Mouse (Mus musculus): Measurements from ENCODE around the gene Limd1. TPM values are rescaled to one million over a fixed set of nuclear protein-coding genes. Genes with fewer than 3 reads are reported as not detected.

Gene Limd1
- total and polyA plus RNA-seq, 3 experiments, result 14.0 to 30.3 (median 22.8) TPM

GRCm38 (mm10) chr9:123486635-123487034 lies 8.1 kb downstream of the Limd1 start:
- Histone ChIP-seq H3K9me3 (replicated peaks) (no peaks in the 10 kb centered on the region), H3K27me3 (ENCODE audit: insufficient read depth, low read length) (no peaks in the 10 kb centered on the region), H3K4me1 (ENCODE audit: insufficient read depth, low read depth, low read length) (peaks cover 72% of the 10 kb centered on the region), H3K36me3 (replicated peaks) (peaks cover 91% of the 10 kb centered on the region), H3K4me3 (ENCODE audit: low read depth, low read length) (no peak overlapping the region)
- no peak for TF ChIP-seq GATA1 (IDR thresholded peaks at IDR 0.05; ENCODE audit: borderline replicate concordance, low read length)
- TF ChIP-seq GATA2 (IDR thresholded peaks at IDR 0.05; ENCODE audit: borderline replicate concordance, low read depth, low read length), result no peak
- no peak for TF ChIP-seq TAL1 (conservative IDR thresholded peaks at IDR 0.05; ENCODE audit: low read depth, low read length)
- TF ChIP-seq CTCF (IDR thresholded peaks at IDR 0.05; ENCODE audit: low read depth, low read length), result no peak
- DNase-seq (ENCODE audit: low spot score) (no peak), ATAC-seq (ENCODE audit: extremely low read depth, insufficient number of reproducible peaks, low FRiP score, poor library complexity, severe bottlenecking) (peak; percentile 47; the same call in 1 of the 2 replicates)

- TF ChIP-seq TAL1 (conservative IDR thresholded peaks at IDR 0.05; ENCODE audit: low read depth, low read length) (no peak), GATA1 (IDR thresholded peaks at IDR 0.05; ENCODE audit: borderline replicate concordance, low read length) (no peak), CTCF (IDR thresholded peaks at IDR 0.05; ENCODE audit: low read depth, low read length) (no peak), GATA2 (IDR thresholded peaks at IDR 0.05; ENCODE audit: borderline replicate concordance, low read depth, low read length) (no peak), POLR2AphosphoS5 (IDR thresholded peaks at IDR 0.05; ENCODE audit: insufficient replicate concordance, low read depth, low read length) (no peak)
- H3K4me3 ChIP-seq (ENCODE audit: low read depth, low read length), result no peak overlapping the region
- no peaks in the 10 kb centered on the region for H3K27me3 ChIP-seq (ENCODE audit: insufficient read depth, low read length)
- H3K4me1 ChIP-seq (ENCODE audit: insufficient read depth, low read depth, low read length), result peaks cover 61% of the 10 kb centered on the region
- no peaks in the 10 kb centered on the region for H3K9me3 ChIP-seq (replicated peaks)
- no peak for DNase-seq (ENCODE audit: low spot score)
- no peak for ATAC-seq (ENCODE audit: extremely low read depth, insufficient number of reproducible peaks, low FRiP score, poor library complexity, severe bottlenecking)
- peaks cover 86% of the 10 kb centered on the region for H3K36me3 ChIP-seq (replicated peaks)
These were observed 10.6 kb downstream of the Limd1 start for GRCm38 (mm10) chr9:123489073-123489472.

GRCm38 (mm10) chr9:123489727-123490343 lies 11.3 kb downstream of the Limd1 start:
- peaks cover 82% of the 10 kb centered on the region for H3K36me3 ChIP-seq (replicated peaks)
- TF ChIP-seq POLR2AphosphoS5 (IDR thresholded peaks at IDR 0.05; ENCODE audit: insufficient replicate concordance, low read depth, low read length) (no peak), GATA2 (IDR thresholded peaks at IDR 0.05; ENCODE audit: borderline replicate concordance, low read depth, low read length) (no peak), CTCF (IDR thresholded peaks at IDR 0.05; ENCODE audit: low read depth, low read length) (no peak), TAL1 (conservative IDR thresholded peaks at IDR 0.05; ENCODE audit: low read depth, low read length) (no peak), GATA1 (IDR thresholded peaks at IDR 0.05; ENCODE audit: borderline replicate concordance, low read length) (no peak)
- H3K27me3 ChIP-seq (ENCODE audit: insufficient read depth, low read length), result no peaks in the 10 kb centered on the region
- no peak overlapping the region for H3K4me3 ChIP-seq (ENCODE audit: low read depth, low read length)
- no peak for ATAC-seq (ENCODE audit: extremely low read depth, insufficient number of reproducible peaks, low FRiP score, poor library complexity, severe bottlenecking)
- no peaks in the 10 kb centered on the region for H3K9me3 ChIP-seq (replicated peaks)
- peaks cover 55% of the 10 kb centered on the region for H3K4me1 ChIP-seq (ENCODE audit: insufficient read depth, low read depth, low read length)
- no peak for DNase-seq (ENCODE audit: low spot score)

- H3K36me3 ChIP-seq (replicated peaks), result peaks cover 80% of the 10 kb centered on the region
These were observed 12.4 kb downstream of the Limd1 start for GRCm38 (mm10) chr9:123490930-123491329.

GRCm38 (mm10) chr9:123491917-123492585 lies 13.5 kb downstream of the Limd1 start:
- peaks cover 35% of the 10 kb centered on the region for H3K4me1 ChIP-seq (ENCODE audit: insufficient read depth, low read depth, low read length)

More at GRCm38 (mm10) chr9:123490930-123491329, 12.4 kb downstream of the Limd1 start:
- no peak overlapping the region for H3K4me3 ChIP-seq (ENCODE audit: low read depth, low read length)
- no peak for TF ChIP-seq GATA2 (IDR thresholded peaks at IDR 0.05; ENCODE audit: borderline replicate concordance, low read depth, low read length)
- no peak for TF ChIP-seq TAL1 (conservative IDR thresholded peaks at IDR 0.05; ENCODE audit: low read depth, low read length)
- no peak for TF ChIP-seq POLR2AphosphoS5 (IDR thresholded peaks at IDR 0.05; ENCODE audit: insufficient replicate concordance, low read depth, low read length)
- no peak for TF ChIP-seq GATA1 (IDR thresholded peaks at IDR 0.05; ENCODE audit: borderline replicate concordance, low read length)
- no peak for TF ChIP-seq CTCF (IDR thresholded peaks at IDR 0.05; ENCODE audit: low read depth, low read length)
- H3K27me3 ChIP-seq (ENCODE audit: insufficient read depth, low read length), result no peaks in the 10 kb centered on the region
- H3K4me1 ChIP-seq (ENCODE audit: insufficient read depth, low read depth, low read length), result peaks cover 46% of the 10 kb centered on the region
- H3K9me3 ChIP-seq (replicated peaks), result no peaks in the 10 kb centered on the region
- DNase-seq (ENCODE audit: low spot score), result no peak
- no peak for ATAC-seq (ENCODE audit: extremely low read depth, insufficient number of reproducible peaks, low FRiP score, poor library complexity, severe bottlenecking)

GRCm38 (mm10) chr9:123496665-123497064 lies 18.2 kb downstream of the Limd1 start:
- peaks cover 71% of the 10 kb centered on the region for H3K36me3 ChIP-seq (replicated peaks)
- H3K4me3 ChIP-seq (ENCODE audit: low read depth, low read length), result no peak overlapping the region
- H3K4me1 ChIP-seq (ENCODE audit: insufficient read depth, low read depth, low read length), result peaks cover 15% of the 10 kb centered on the region
- ATAC-seq (ENCODE audit: extremely low read depth, insufficient number of reproducible peaks, low FRiP score, poor library complexity, severe bottlenecking) (no peak), DNase-seq (ENCODE audit: low spot score) (no peak)
- no peaks in the 10 kb centered on the region for H3K9me3 ChIP-seq (replicated peaks)
- no peak for TF ChIP-seq CTCF (IDR thresholded peaks at IDR 0.05; ENCODE audit: low read depth, low read length)
- TF ChIP-seq POLR2AphosphoS5 (IDR thresholded peaks at IDR 0.05; ENCODE audit: insufficient replicate concordance, low read depth, low read length), result no peak
- TF ChIP-seq GATA2 (IDR thresholded peaks at IDR 0.05; ENCODE audit: borderline replicate concordance, low read depth, low read length), result no peak
- TF ChIP-seq GATA1 (IDR thresholded peaks at IDR 0.05; ENCODE audit: borderline replicate concordance, low read length), result no peak
- TF ChIP-seq TAL1 (conservative IDR thresholded peaks at IDR 0.05; ENCODE audit: low read depth, low read length), result no peak
- no peaks in the 10 kb centered on the region for H3K27me3 ChIP-seq (ENCODE audit: insufficient read depth, low read length)

More at GRCm38 (mm10) chr9:123491917-123492585, 13.5 kb downstream of the Limd1 start:
- ATAC-seq (ENCODE audit: extremely low read depth, insufficient number of reproducible peaks, low FRiP score, poor library complexity, severe bottlenecking), result no peak
- Histone ChIP-seq H3K9me3 (replicated peaks) (no peaks in the 10 kb centered on the region), H3K27me3 (ENCODE audit: insufficient read depth, low read length) (no peaks in the 10 kb centered on the region), H3K36me3 (replicated peaks) (peaks cover 73% of the 10 kb centered on the region), H3K4me3 (ENCODE audit: low read depth, low read length) (no peak overlapping the region)
- peak; percentile 29 for DNase-seq (ENCODE audit: low spot score)
- TF ChIP-seq GATA2 (IDR thresholded peaks at IDR 0.05; ENCODE audit: borderline replicate concordance, low read depth, low read length) (no peak), TAL1 (conservative IDR thresholded peaks at IDR 0.05; ENCODE audit: low read depth, low read length) (no peak), POLR2AphosphoS5 (IDR thresholded peaks at IDR 0.05; ENCODE audit: insufficient replicate concordance, low read depth, low read length) (no peak), GATA1 (IDR thresholded peaks at IDR 0.05; ENCODE audit: borderline replicate concordance, low read length) (no peak), CTCF (IDR thresholded peaks at IDR 0.05; ENCODE audit: low read depth, low read length) (no peak)

Data from G1E (cell line).